Mouse (Mus musculus) testis, adult 2 months (tissue): ENCODE results near the gene Bloc1s1. TPM values are rescaled to one million over a fixed set of nuclear protein-coding genes. Genes with fewer than 3 reads are reported as not detected.

Experiments used
- H3K27ac ChIP-seq: fragments of 200-500 bp; 2 replicates; pipeline ENCODE4 v1.5.1; 2012; ENCODE audit warnings: low read depth, low read length; ENCODE audit not compliant: control insufficient read depth, insufficient read depth
- H3K27me3 ChIP-seq: fragments of 200-500 bp; 2 replicates; pipeline ENCODE4 v1.6.1; 2012; ENCODE audit warnings: mild to moderate bottlenecking, low read length, moderate library complexity; ENCODE audit not compliant: control insufficient read depth, insufficient read depth
- H3K36me3 ChIP-seq: fragments of 200-500 bp; 2 replicates; pipeline ENCODE4 v1.6.1; 2012; ENCODE audit warnings: mild to moderate bottlenecking, low read length; ENCODE audit not compliant: control insufficient read depth, insufficient read depth
- H3K4me1 ChIP-seq: fragments of 200-500 bp; 2 replicates; pipeline ENCODE4 v1.6.1; 2012; ENCODE audit warnings: low read length; ENCODE audit not compliant: control insufficient read depth, insufficient read depth
- H3K4me3 ChIP-seq: fragments of 200-500 bp; 2 replicates; pipeline ENCODE4 v1.5.1; 2012; ENCODE audit warnings: low read depth, mild to moderate bottlenecking, low read length, moderate library complexity, mixed read lengths; ENCODE audit not compliant: control insufficient read depth
- CTCF ChIP-seq: fragments of 200-500 bp; IDR thresholded peaks from 2 replicates; pipeline ENCODE4 v1.5.1; 2012; ENCODE audit warnings: low read depth, mild to moderate bottlenecking, inconsistent platforms, low read length, moderate library complexity; ENCODE audit not compliant: control insufficient read depth, insufficient read depth, insufficient replicate concordance
- POLR2A ChIP-seq: fragments of 200-500 bp; IDR thresholded peaks from 2 replicates; pipeline ENCODE4 v1.6.1; 2012; ENCODE audit warnings: low read depth, mild to moderate bottlenecking, inconsistent platforms, low read length, moderate library complexity; ENCODE audit not compliant: control insufficient read depth
- polyA plus RNA-seq: library from polyadenylated mRNA; depleted of rRNA; stranded (reverse); fragments of >200 nt; gene quantifications from 2 replicates; pipeline ENCODE4 v1.2.3, GENCODE M21; 2012

Gene Bloc1s1
- polyA plus RNA-seq, 1 experiment: 97.9 TPM

DNA sequence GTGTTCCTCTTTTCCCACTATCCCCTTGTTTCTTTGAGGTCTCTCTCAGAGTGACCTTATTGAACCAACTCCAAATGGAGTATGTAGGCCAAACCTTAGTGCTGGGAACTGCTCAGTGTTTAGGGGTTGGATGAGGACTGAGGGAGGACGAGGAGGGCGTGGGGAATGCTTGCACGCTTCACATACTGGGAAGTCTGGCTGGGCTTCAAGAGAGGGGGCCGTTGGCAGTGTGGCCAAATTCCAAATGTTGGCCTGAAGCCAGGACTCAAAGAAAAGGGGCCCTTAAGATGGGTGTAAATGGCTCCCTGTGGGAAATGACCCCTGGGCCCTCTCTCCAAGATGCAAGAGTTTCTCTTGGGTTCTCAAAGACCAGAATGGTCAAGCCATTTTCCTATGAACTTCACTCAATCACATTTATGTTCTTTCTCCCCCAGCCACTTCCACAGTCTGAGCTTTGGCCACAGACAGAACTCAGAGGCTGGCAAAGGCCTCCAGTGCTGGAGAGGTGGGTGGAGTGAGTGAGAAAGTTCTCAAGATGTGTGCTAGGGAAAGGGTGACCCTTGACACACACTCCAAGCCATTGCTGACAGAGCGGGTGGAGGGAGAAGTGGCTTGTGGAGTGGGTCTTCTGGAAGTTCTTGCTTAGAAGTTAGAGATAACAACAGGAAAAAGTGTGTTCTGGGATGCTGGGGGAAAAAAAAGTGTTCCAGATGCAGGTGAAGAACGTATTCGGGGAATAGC lies 6.0 kb upstream of the Bloc1s1 start:
- no peak overlapping the region for H3K4me3 ChIP-seq
- no peaks in the 10 kb centered on the region for H3K36me3 ChIP-seq
- TF ChIP-seq POLR2A (no peak), CTCF (no peak)
- no peak overlapping the region for H3K27ac ChIP-seq
- H3K4me1 ChIP-seq: peaks cover 10% of the 10 kb centered on the region
- 0 out of 2 replicates have a peak, but pooled peaks cover 2% of the 10 kb centered on the region for H3K27me3 ChIP-seq

DNA sequence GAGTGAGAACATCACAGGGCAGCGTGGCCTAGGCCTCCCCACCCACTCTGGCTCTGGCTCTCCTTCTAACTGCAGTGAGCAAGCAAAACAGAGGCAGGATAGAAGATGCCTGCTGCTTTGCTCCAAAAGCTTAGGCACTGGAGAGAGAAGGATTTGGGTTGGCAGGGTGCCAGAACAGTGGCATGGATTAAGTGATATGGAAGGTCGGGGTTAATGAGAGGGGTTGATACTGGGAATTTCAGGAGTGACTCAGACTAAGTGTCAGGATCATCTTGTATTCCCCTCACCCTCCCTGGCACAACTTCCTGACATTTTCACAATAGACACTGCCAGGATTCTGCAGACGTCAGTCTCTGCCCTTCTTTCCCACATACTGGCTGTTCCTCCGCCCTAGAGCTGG lies 4.5 kb upstream of the Bloc1s1 start:
- no peak overlapping the region for H3K4me3 ChIP-seq
- H3K27me3 ChIP-seq: no peaks in the 10 kb centered on the region
- H3K27ac ChIP-seq: no peak overlapping the region
- peaks cover 5% of the 10 kb centered on the region for H3K4me1 ChIP-seq
- no peak for TF ChIP-seq POLR2A
- TF ChIP-seq CTCF: no peak
- H3K36me3 ChIP-seq: no peaks in the 10 kb centered on the region

DNA sequence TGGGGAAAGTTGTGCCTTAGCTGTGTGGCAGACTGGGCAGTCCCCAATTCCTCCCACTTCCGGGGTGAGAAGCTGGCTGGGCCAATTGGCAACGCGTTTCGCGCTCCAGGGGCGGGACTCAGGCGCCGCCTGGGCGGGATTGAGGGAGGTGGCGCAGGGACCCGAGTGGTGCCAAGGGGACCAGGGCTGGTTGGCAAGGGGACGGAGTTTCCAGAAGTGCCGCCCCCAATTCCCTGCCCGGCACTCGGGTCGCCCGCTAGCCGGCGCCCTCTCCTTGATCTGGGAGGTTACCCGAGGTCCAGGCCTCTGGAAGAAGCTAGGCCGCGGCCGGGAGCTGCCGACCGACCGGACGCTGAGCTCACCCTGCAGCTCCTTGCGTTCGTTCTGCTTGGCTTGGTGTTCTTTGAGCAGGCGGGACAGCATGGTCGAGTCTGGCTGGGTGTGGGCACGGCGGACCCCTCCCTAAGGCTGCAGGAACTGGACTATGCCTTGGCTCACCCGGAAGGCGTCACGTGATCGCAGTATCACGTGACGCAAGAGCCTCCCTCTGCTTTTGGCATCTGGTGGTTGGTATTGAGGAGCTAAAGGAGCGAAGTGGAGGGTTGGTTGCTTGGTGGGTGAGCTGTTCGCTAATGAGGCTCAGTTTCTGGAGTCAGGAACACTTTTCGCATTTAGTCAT lies 683 bp downstream of the Bloc1s1 start:
- no peaks in the 10 kb centered on the region for H3K36me3 ChIP-seq
- H3K27me3 ChIP-seq: no peaks in the 10 kb centered on the region
- peak overlapping the region; percentile 77 for H3K27ac ChIP-seq
- H3K4me3 ChIP-seq: peak overlapping the region; percentile 92
- TF ChIP-seq POLR2A (peak; percentile 49; the same call in 1 of the 2 replicates), CTCF (no peak)
- peaks cover 14% of the 10 kb centered on the region for H3K4me1 ChIP-seq

DNA sequence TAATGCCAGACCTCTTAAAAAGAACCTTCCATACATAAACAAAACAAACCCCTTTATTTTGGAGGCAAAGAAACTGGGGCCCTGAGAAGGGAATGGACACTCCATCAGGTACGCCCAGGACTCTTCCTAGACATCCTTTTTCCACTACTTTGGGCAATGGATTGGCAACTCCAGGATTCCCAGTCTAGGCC lies 1.1 kb downstream of the Bloc1s1 start, which contains the start of gene Rdh5:
Gene Rdh5, minus strand, starts transcription at position 67 of the 191 bp plus-strand sequence.
- TF ChIP-seq POLR2A (no peak), CTCF (no peak)
- Histone ChIP-seq H3K4me1 (peaks cover 14% of the 10 kb centered on the region), H3K4me3 (peak within 1 kb of the TSS; percentile 92), H3K36me3 (no peaks in the 10 kb centered on the region), H3K27ac (peak within 1 kb of the TSS; percentile 77), H3K27me3 (no peaks in the 10 kb centered on the region)

DNA sequence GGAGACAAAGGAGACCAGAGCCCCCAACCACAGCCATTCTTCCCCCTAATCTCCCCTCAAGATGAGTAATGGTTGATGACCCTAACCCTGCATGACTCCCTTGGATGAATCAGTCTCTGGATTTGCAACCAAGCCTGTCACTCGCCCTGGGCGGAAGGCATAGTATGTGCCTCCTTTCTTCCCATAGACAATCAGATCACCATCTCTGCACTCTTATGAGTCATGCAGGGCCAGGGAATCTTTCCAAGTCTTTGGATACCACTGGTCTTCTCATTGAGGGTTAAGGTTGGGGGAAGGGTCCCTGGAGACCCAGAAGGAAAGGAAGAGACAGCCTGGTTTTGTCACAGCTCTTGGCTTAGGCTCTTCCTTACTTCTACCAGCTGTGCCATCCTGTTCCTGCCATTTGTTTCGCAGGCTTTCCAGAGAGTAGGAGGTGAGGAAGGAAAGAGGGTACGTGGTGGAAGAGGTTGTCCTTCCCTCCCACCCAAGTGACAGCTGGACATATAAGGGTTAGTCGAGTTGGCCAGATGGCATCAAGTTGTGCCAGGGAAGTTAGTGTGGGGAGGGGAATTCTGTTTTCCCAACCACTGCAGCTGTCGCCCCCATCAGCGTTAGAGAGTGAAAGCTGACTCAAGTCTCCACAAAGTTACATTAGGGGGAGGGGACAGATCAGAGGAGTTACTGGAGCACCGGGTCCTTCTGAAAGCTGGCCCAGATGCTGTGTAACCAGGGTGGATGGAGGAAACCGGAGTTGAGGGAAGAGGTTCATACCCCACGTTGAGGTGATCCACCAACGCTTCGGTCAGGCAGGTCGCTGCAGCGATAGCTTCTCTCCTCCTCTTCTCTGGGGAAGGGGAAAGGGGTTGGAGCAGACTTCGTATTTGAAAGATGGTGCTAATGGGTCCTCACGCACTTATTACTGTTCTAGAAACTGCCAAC lies 1.7 kb downstream of the Bloc1s1 start:
- peak overlapping the region; percentile 36 for H3K27ac ChIP-seq
- H3K4me3 ChIP-seq: peak overlapping the region; percentile 92
- H3K36me3 ChIP-seq: no peaks in the 10 kb centered on the region
- H3K27me3 ChIP-seq: no peaks in the 10 kb centered on the region
- H3K4me1 ChIP-seq: peaks cover 14% of the 10 kb centered on the region
- TF ChIP-seq CTCF (no peak), POLR2A (no peak)

DNA sequence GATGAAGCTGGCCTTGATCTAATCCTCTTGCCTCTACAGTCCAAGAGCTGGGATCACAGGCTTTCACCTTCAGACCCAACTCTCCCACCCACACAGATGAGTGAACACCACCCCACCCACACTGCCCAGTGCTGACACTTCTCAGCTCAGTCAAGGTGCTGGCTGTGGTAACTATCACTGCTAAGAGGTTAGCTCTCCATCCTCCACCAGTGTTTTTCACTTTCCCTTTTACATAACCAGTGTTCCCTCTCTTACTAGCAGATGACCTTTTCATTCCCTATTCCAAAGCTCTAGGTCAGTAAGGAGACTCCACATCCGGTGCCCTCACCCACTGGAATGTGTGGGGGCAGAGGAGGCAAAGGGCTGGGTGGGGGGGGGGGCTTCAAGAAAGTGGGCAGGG lies 2.6 kb downstream of the Bloc1s1 start:
- no peak overlapping the region for H3K4me3 ChIP-seq
- no peaks in the 10 kb centered on the region for H3K27me3 ChIP-seq
- no peaks in the 10 kb centered on the region for H3K36me3 ChIP-seq
- H3K27ac ChIP-seq: no peak overlapping the region
- H3K4me1 ChIP-seq: peaks cover 14% of the 10 kb centered on the region
- no peak for TF ChIP-seq POLR2A

DNA sequence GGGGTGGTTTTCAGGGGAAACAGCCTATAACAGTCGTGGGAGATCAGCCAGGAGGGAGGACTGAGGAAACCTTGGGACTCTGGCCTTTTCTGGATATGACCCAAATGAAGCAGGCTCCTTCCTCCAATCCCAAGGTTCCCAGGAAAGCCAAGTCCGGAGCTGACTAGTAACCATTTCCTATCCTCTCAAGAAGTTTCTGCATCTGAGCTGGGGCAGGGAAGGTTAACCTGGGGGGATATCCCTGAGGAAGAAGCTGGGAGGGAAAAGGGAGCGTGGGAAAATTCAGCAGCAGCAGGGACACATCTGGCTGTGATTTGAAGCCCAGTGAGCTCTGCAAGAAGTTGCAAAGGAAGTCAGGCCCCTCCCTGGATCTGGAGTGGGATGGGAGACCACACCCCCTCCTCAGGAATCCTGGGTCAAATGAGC lies 3.1 kb downstream of the Bloc1s1 start:
- peaks cover 14% of the 10 kb centered on the region for H3K4me1 ChIP-seq
- no peaks in the 10 kb centered on the region for H3K27me3 ChIP-seq
- H3K36me3 ChIP-seq: no peaks in the 10 kb centered on the region
- no peak overlapping the region for H3K4me3 ChIP-seq
- TF ChIP-seq CTCF (no peak), POLR2A (no peak)
- H3K27ac ChIP-seq: no peak overlapping the region

DNA sequence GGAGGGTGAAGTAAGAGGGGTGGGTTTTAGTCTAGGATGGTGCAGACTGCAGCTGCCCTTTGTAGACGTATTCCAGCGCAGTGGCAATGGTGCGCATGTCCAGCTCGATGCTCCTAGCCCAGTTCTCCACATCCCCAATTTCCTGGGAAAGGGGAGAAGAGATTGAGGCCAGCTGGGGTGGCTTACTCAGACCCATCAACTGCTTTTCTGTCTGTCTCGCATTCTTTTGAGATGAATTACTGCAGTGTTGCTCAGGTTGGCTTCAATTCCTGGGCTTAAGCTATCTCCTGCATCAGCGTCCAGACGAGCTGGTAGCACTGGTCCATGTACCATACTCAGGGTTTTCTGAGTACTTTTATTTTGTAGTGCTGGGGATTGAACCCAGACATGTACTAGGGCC lies 3.9 kb downstream of the Bloc1s1 start:
- TF ChIP-seq POLR2A (no peak), CTCF (no peak)
- H3K4me1 ChIP-seq: peaks cover 14% of the 10 kb centered on the region
- H3K27me3 ChIP-seq: no peaks in the 10 kb centered on the region
- no peaks in the 10 kb centered on the region for H3K36me3 ChIP-seq
- no peak overlapping the region for H3K27ac ChIP-seq
- H3K4me3 ChIP-seq: no peak overlapping the region
